Mouse (Mus musculus) heart, embryonic 13.5 days (tissue): ENCODE data around the gene Hoxc13. TPM values are rescaled to one million over a fixed set of nuclear protein-coding genes. Genes with fewer than 3 reads are reported as not detected.

Source experiments
- ATAC-seq: fragments of 200-750 bp; cut with Nextera tagmentation; 2 replicates; pipeline ENCODE4 v1.8.0; 2017; ENCODE audit warnings: moderate TSS enrichment; ENCODE audit not compliant: insufficient number of reproducible peaks, low FRiP score, low TSS enrichment; ENCODE audit errors: extremely low read depth
- H3K27ac ChIP-seq: fragments of 300-500 bp; sonication (generic); replicated peaks from 2 replicates; pipeline ENCODE4 v1.5.1; 2015; ENCODE audit warnings: moderate library complexity, mild to moderate bottlenecking, inconsistent platforms
- H3K27me3 ChIP-seq: fragments of 300-500 bp; sonication (generic); replicated peaks from 2 replicates; pipeline ENCODE4 v1.6.1; 2015; ENCODE audit warnings: mild to moderate bottlenecking, inconsistent platforms
- H3K36me3 ChIP-seq: fragments of 300-500 bp; sonication (generic); 2 replicates; pipeline ENCODE4 v1.6.1; 2015; ENCODE audit warnings: mild to moderate bottlenecking, inconsistent platforms
- H3K4me1 ChIP-seq: fragments of 300-500 bp; sonication (generic); 2 replicates; pipeline ENCODE4 v1.6.1; 2015; ENCODE audit warnings: inconsistent platforms
- H3K4me2 ChIP-seq: fragments of 300-500 bp; sonication (generic); 2 replicates; pipeline ENCODE4 v1.6.1; 2015; ENCODE audit warnings: inconsistent platforms, mild to moderate bottlenecking, moderate library complexity
- H3K4me3 ChIP-seq: fragments of 300-500 bp; sonication (generic); 2 replicates; pipeline ENCODE4 v1.5.1; 2015; ENCODE audit warnings: moderate library complexity, mild to moderate bottlenecking, inconsistent platforms
- H3K9ac ChIP-seq: fragments of 300-500 bp; sonication (generic); 2 replicates; pipeline ENCODE4 v1.6.1; 2015; ENCODE audit warnings: inconsistent platforms, mild to moderate bottlenecking, moderate library complexity
- H3K9me3 ChIP-seq: fragments of 300-500 bp; sonication (generic); 2 replicates; pipeline ENCODE4 v1.6.1; 2016; ENCODE audit warnings: inconsistent platforms
- WGBS: fragments of 180-500 bp; shearing (Covaris S2); methylation state at CpG from one replicate; pipeline ENCODE4 v1.1.7; 2015; ENCODE audit warnings: mixed read lengths; 5-methylcytosine and 5-hydroxymethylcytosine counted together
- polyA plus RNA-seq: library from polyadenylated mRNA; unstranded; fragments of >200 nt; fragmentation: Nextera tagmentation; extraction: Ambion mirVana; gene quantifications from 2 replicates; pipeline ENCODE4 v1.2.1, GENCODE M21; 2015

The Hoxc13 gene
- polyA plus RNA-seq, result 0.13 TPM in 1 of 2 replicates, not detected in the other

DNA sequence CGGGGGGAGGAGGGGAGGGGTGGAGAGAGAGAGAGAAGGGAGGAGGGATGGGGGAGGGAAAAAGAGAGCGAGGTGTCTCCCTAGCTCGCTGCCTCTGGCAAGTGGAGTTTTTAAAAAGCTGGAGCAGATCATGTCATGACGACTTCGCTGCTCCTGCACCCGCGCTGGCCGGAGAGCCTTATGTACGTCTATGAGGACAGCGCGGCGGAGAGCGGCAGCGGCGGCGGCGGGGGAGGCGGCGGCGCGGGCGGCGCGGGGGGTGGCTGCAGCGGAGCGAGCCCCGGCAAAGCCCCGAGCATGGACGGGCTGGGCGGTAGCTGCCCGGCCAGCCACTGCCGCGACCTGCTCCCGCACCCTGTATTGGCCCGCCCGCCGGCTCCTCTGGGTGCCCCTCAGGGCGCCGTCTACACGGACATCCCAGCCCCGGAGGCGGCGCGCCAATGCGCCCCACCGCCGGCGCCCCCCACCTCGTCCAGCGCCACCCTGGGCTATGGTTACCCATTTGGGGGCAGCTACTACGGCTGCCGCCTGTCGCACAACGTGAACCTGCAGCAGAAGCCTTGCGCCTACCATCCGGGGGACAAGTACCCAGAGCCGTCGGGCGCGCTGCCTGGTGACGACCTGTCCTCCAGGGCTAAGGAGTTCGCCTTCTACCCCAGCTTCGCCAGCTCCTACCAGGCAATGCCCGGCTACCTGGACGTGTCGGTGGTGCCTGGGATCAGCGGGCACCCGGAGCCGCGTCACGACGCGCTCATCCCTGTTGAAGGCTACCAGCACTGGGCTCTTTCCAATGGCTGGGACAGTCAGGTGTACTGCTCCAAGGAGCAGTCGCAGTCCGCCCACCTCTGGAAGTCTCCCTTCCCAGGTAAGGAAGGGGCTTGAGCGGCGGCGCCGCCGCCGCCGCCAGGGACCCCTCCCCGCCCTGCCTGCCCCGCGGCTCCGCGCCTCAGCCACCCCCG is at the start of gene Hoxc13:
Hoxc13 (plus strand) TSS at position 51 of the 959 bp plus-strand sequence.
- peak within 1 kb of the TSS; percentile 60 for H3K4me2 ChIP-seq
- H3K9me3 ChIP-seq, result no peaks in the 10 kb centered on the region
- H3K9ac ChIP-seq, result no peak within 1 kb of the TSS
- no peaks in the 10 kb centered on the region for H3K36me3 ChIP-seq
- 1% methylated on average over 83 of the region's 88 CpGs for WGBS
- H3K27me3 ChIP-seq, result peaks cover 99% of the 10 kb centered on the region
- ATAC-seq, result no peak
- no peak within 1 kb of the TSS for H3K27ac ChIP-seq
- H3K4me1 ChIP-seq, result peaks cover 10% of the 10 kb centered on the region
- peak within 1 kb of the TSS; percentile 36 for H3K4me3 ChIP-seq

DNA sequence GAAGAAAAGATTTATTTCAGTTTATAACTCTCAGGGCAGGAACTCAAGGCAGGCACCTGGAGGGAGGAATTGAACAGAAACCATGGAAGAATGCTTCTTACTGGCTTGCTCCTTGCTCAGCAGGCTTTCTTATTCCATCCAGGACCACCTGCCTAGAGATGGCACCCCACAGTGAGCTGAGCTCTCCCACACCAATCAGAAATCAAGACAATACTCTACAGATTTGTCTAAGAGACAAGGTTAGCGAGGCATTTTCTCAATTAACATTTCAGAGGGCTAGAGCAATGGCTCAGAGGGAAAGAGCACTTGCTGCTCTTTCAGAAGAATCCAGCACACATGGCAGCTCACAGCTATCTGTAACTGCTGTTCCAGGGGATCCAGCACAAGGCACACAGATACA is 35.1 kb upstream of the Hoxc13 start:
- WGBS, result 29% methylated on average over 1 of the region's 1 CpGs
- no peaks in the 10 kb centered on the region for H3K9me3 ChIP-seq
- no peak overlapping the region for H3K27ac ChIP-seq
- no peak for ATAC-seq
- peaks cover 62% of the 10 kb centered on the region for H3K27me3 ChIP-seq
- H3K9ac ChIP-seq, result no peak overlapping the region
- no peak overlapping the region for H3K4me3 ChIP-seq
- H3K4me1 ChIP-seq, result no peaks in the 10 kb centered on the region
- H3K4me2 ChIP-seq, result no peak overlapping the region
- no peaks in the 10 kb centered on the region for H3K36me3 ChIP-seq

DNA sequence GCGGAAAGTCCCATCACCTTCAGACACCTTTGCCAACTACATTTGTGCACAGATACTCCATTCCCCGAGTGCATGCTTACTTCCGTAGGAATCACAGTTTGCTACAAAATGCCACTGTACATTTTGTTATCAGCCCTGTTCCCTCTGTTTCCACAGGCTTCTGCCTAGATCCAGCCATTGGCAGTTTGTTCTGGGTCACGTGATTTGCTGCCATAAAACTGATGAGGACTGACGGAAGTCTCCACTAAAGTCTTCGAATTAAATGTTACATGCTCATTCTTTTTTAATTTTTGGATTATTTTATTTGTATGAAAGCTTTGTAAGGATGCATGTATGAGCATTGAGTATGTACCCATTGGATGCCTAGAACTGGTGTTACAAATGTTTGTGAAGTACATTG is 25.8 kb upstream of the Hoxc13 start:
- H3K4me3 ChIP-seq, result no peak overlapping the region
- no peaks in the 10 kb centered on the region for H3K36me3 ChIP-seq
- WGBS, result 77% methylated on average over 6 of the region's 6 CpGs
- peaks cover 78% of the 10 kb centered on the region for H3K27me3 ChIP-seq
- ATAC-seq, result no peak
- no peaks in the 10 kb centered on the region for H3K9me3 ChIP-seq
- H3K4me1 ChIP-seq, result no peaks in the 10 kb centered on the region
- no peak overlapping the region for H3K4me2 ChIP-seq
- no peak overlapping the region for H3K27ac ChIP-seq
- no peak overlapping the region for H3K9ac ChIP-seq

DNA sequence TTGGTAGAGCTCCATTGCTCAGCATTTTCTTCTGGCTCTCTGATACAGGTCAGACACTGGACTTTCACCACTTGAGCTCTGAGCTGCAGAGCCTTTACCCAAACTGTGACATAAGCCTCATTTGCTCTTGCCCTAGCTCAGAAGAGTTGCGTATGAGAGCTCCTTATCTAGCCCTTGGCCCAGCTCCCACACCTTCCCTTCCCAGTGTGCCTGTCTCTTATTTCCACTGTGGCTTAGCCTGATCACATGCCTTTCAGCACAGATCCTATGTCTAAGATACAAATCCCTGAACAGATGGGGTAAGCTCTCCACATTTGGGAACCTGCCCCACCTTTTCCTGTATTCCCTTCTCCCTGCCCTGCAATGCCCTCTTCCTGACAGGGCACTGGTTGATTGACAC is 16.0 kb upstream of the Hoxc13 start:
- Histone ChIP-seq H3K4me3 (no peak overlapping the region), H3K36me3 (no peaks in the 10 kb centered on the region), H3K27ac (no peak overlapping the region), H3K4me2 (no peak overlapping the region), H3K4me1 (peaks cover 5% of the 10 kb centered on the region; the same call in 1 of the 2 replicates), H3K27me3 (peaks cover 94% of the 10 kb centered on the region), H3K9me3 (no peaks in the 10 kb centered on the region), H3K9ac (no peak overlapping the region)
- no peak for ATAC-seq
- WGBS, result 8% methylated on average over 1 of the region's 1 CpGs

DNA sequence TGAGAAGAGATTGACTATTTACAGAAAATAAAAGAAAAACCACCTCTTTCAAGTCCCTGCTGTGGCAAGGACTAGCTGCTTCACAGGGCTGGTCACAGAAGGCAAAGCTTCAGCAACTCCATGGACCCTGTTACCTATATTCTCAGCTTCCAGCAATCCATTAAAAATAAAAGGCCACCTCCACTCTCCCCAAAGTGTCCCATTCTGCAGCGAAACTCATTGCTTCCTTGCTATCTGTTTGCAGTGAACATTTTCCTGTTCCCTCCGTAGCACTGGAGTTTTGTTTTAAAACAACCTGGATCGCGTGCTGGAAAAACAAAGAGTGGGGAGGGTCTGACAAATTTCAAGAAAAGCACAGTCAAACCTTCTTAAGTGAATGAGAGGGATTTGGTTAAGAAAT is 11.4 kb upstream of the Hoxc13 start:
- H3K4me1 ChIP-seq, result peaks cover 5% of the 10 kb centered on the region; the same call in 1 of the 2 replicates
- no peak overlapping the region for H3K4me2 ChIP-seq
- peaks cover 97% of the 10 kb centered on the region for H3K27me3 ChIP-seq
- no peaks in the 10 kb centered on the region for H3K36me3 ChIP-seq
- no peak overlapping the region for H3K27ac ChIP-seq
- H3K9me3 ChIP-seq, result no peaks in the 10 kb centered on the region
- 3% methylated on average over 4 of the region's 4 CpGs for WGBS
- H3K9ac ChIP-seq, result no peak overlapping the region
- H3K4me3 ChIP-seq, result no peak overlapping the region
- ATAC-seq, result no peak

DNA sequence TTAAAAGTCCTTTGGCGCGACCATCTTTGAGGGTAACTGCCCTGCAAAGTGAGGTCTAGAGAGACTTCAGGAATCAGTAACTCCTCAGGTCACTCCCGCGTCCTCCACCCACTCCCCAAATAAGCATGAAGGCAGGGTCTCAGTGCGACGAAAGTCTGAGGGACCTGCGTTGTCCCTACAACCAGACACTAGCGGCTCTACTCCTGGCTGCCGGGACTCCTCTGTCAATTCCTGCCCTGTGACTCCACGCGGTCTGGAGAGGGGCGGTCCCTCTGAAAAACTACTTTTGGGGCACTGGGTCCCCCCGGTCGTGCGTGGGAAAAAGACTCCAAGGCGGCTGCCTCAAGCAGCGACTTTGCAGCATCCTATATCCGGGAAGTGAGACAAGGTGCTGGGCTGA is 10.9 kb upstream of the Hoxc13 start:
- WGBS, result under 1% methylated on average over 18 of the region's 18 CpGs
- 0 out of 2 replicates have a peak overlapping the region, but pooled peaks have one; percentile 1 for H3K4me3 ChIP-seq
- H3K9me3 ChIP-seq, result no peaks in the 10 kb centered on the region
- H3K9ac ChIP-seq, result no peak overlapping the region
- no peak for ATAC-seq
- no peak overlapping the region for H3K4me2 ChIP-seq
- peaks cover 3% of the 10 kb centered on the region; the same call in 1 of the 2 replicates for H3K4me1 ChIP-seq
- no peak overlapping the region for H3K27ac ChIP-seq
- H3K27me3 ChIP-seq, result peaks cover 97% of the 10 kb centered on the region
- no peaks in the 10 kb centered on the region for H3K36me3 ChIP-seq

DNA sequence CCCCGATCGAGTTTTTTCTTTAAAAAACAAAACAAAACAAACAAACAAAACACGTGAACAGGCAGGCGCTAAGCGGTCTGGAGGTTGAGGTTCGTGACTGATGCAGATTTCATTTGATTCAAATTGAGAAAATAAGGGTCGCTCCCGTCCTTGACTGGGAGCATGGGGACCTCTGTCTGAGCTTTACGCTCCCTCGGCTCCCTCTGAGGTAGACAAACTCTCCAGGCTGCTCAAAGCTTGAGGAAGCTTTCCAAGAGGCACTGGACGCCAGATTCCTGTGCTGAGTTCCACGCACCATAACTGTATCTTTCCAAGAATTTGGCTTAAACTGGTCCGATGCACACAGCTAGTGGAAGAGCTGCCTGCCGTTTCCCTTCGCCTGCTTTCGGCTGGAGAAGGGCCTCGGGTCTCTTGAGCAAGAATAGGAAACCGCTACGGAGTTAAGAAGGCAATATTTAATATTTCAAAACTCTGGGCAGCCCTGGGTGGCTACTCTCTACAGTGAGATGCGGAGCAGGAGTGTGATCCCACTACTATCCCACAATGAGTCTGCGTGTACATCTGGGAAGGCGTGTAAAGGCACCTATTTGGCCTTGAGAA is 10.3 kb upstream of the Hoxc13 start:
- Histone ChIP-seq H3K9ac (no peak overlapping the region), H3K27me3 (peaks cover 95% of the 10 kb centered on the region), H3K9me3 (no peaks in the 10 kb centered on the region), H3K4me2 (no peak overlapping the region), H3K27ac (no peak overlapping the region), H3K4me1 (no peaks in the 10 kb centered on the region), H3K36me3 (no peaks in the 10 kb centered on the region), H3K4me3 (0 out of 2 replicates have a peak overlapping the region, but pooled peaks have one; percentile 1)
- WGBS, result 2% methylated on average over 22 of the region's 22 CpGs
- ATAC-seq, result no peak

DNA sequence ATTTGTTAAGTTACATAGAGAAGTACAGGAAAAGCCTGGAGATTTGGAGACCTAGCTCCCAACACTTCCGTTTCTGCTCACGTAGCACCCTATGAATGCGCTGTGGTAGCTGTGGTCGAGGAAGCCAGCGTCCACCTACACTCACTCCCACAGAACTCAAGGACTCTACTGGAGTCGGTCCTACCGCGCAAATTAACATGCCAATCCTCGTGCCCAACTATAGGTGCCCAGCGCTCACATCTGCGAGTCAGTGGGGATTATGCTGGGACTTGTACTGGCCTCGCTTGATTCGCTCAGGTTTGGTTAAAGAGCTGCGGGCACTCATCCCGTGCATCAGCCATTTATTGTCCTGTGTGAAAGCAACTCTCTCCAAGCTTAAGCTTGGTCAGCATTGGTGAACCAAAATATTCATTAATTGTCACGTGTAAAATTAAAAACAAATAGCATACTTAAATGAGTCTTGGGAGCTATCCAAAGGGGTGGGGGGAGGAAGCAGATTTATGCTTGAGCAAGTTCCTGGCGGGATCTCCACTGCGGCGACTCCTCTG is 7.8 kb upstream of the Hoxc13 start:
- no peak overlapping the region for H3K9ac ChIP-seq
- H3K9me3 ChIP-seq, result no peaks in the 10 kb centered on the region
- H3K27ac ChIP-seq, result no peak overlapping the region
- H3K4me3 ChIP-seq, result no peak overlapping the region
- H3K4me1 ChIP-seq, result no peaks in the 10 kb centered on the region
- ATAC-seq, result no peak
- 1% methylated on average over 19 of the region's 19 CpGs for WGBS
- peaks cover 96% of the 10 kb centered on the region for H3K27me3 ChIP-seq
- no peaks in the 10 kb centered on the region for H3K36me3 ChIP-seq
- no peak overlapping the region for H3K4me2 ChIP-seq

DNA sequence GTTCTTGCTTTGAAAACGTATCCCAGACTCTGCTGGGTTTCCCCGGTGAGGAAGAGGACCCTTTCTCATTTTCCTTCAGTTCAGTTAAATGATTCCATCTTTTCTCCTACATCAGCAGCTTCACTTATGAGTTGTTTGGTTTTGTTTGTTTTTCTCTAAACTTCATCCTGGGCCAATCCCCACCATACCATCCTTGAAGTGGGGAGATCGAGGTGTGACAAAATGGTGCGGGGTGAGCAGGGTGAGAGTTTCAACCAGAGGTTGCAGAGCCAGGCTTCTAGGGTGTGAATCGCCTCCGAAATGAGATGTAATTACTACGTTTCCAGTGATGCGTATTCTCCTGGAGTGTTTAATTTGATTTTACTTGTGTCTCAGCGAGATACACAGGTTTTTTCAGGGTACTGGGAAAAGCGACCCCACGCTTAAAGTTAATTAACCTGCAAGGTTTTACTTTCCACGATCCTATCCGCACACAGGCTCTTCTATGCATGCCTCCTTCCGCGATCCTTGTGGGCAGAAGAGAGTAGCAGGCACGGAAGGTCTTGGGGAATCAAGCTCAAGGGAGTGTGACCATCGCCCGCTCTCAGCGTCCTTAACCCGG is 2.8 kb upstream of the Hoxc13 start:
- Histone ChIP-seq H3K4me1 (peaks cover 10% of the 10 kb centered on the region), H3K4me3 (no peak overlapping the region), H3K9ac (no peak overlapping the region), H3K36me3 (no peaks in the 10 kb centered on the region), H3K27me3 (peaks cover 98% of the 10 kb centered on the region), H3K27ac (no peak overlapping the region), H3K9me3 (no peaks in the 10 kb centered on the region), H3K4me2 (no peak overlapping the region)
- WGBS, result 1% methylated on average over 20 of the region's 20 CpGs
- no peak for ATAC-seq

DNA sequence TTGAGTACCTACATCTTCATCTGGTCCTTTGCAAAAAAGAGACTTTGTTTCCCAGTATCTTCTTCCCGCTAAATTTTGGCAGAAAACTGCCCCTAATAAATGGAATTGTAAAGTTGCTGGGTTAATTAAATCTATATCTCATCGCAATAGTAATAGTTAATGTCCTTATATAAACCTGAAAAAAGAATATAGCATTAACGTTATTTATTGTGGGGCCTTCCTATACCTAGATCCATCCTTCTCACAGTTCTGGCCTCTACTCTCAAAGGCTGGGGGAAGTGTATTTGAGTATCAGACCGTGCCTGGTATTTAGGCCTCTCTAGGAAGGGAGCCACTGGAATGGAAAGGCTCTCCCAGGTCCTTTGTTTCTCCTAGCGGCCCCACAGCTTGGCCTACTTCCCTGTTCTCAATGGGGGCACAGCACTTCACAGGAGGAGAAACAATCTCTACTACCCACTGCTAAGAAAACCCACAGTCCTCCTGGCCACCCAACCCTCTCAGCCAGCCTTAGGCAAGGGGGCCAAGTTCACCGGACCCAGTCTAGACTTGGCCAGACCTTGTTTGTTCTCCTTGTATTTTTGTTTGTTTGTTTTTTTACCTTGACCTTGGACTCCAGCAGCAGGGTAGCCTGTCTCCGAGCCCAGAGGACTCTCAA is 2.2 kb upstream of the Hoxc13 start:
- peaks cover 10% of the 10 kb centered on the region for H3K4me1 ChIP-seq
- no peak for ATAC-seq
- 4% methylated on average over 7 of the region's 7 CpGs for WGBS

More for the DNA sequence above, 2.2 kb upstream of the Hoxc13 start:
- no peak overlapping the region for H3K4me2 ChIP-seq
- no peaks in the 10 kb centered on the region for H3K36me3 ChIP-seq
- H3K27me3 ChIP-seq, result peaks cover 98% of the 10 kb centered on the region
- no peak overlapping the region for H3K4me3 ChIP-seq
- H3K27ac ChIP-seq, result no peak overlapping the region
- H3K9ac ChIP-seq, result no peak overlapping the region
- H3K9me3 ChIP-seq, result no peaks in the 10 kb centered on the region
